Mouse (Mus musculus) liver, embryonic 14.5 days (tissue): ENCODE results near the gene Aspscr1. TPM values are rescaled to one million over a fixed set of nuclear protein-coding genes. Genes with fewer than 3 reads are reported as not detected.
A peak's percentile ranks its signal among the peaks of the same experiment; 100 is the strongest.

Experiments used
- ATAC-seq: fragments of 200-750 bp; cut with Nextera tagmentation; 2 replicates; pipeline ENCODE4 v1.8.0; 2017; ENCODE audit warnings: moderate number of reproducible peaks, mild to moderate bottlenecking, moderate library complexity; ENCODE audit not compliant: insufficient read depth
- DNase-seq, 3 experiments: peaks; one replicate each; pipeline ENCODE4 v3.0.0-alpha.2; 2012 to 2013; ENCODE audit warnings: low read depth in 3 of 3, low spot score in 3 of 3
- H3K27ac ChIP-seq: fragments of 300-500 bp; sonication (generic); 2 replicates; pipeline ENCODE4 v1.5.1; 2014; ENCODE audit warnings: moderate library complexity, mild to moderate bottlenecking, control low read depth, inconsistent platforms
- H3K27me3 ChIP-seq: fragments of 300-500 bp; sonication (generic); 2 replicates; pipeline ENCODE4 v1.6.1; 2014; ENCODE audit warnings: mild to moderate bottlenecking, low read length, moderate library complexity; ENCODE audit not compliant: control insufficient read depth, insufficient read depth
- H3K36me3 ChIP-seq: fragments of 300-500 bp; sonication (generic); replicated peaks from 2 replicates; pipeline ENCODE4 v1.6.1; 2014; ENCODE audit warnings: low read depth; ENCODE audit not compliant: control insufficient read depth, insufficient read depth
- H3K4me1 ChIP-seq, 2 experiments: fragments of 200-500 bp in 1 of 2; fragments of 300-500 bp in 1 of 2; sonication (generic) in 1 of 2; replicated peaks; 2 replicates each; pipeline ENCODE4 v1.6.1; 2012 to 2014; ENCODE audit warnings: antibody characterized with exemption in 1 of 2, inconsistent platforms in 1 of 2, low read length in 1 of 2; ENCODE audit not compliant: control insufficient read depth in 2 of 2, insufficient read depth in 2 of 2
- H3K4me2 ChIP-seq: fragments of 300-500 bp; sonication (generic); 2 replicates; pipeline ENCODE4 v1.6.1; 2014; ENCODE audit warnings: low read depth, mild to moderate bottlenecking, control low read depth, moderate library complexity
- H3K4me3 ChIP-seq, 2 experiments: fragments of 200-500 bp in 1 of 2; fragments of 300-500 bp in 1 of 2; sonication (generic) in 1 of 2; 2 replicates each; pipeline ENCODE4 v1.5.1; 2012 to 2014; ENCODE audit warnings: low read depth in 2 of 2, low read length in 2 of 2, mild to moderate bottlenecking in 2 of 2, control low read depth in 1 of 2, inconsistent platforms in 1 of 2, moderate library complexity in 1 of 2; ENCODE audit not compliant: insufficient read depth in 1 of 2
- H3K9ac ChIP-seq: fragments of 300-500 bp; sonication (generic); replicated peaks from 2 replicates; pipeline ENCODE4 v1.6.1; 2014; ENCODE audit warnings: mild to moderate bottlenecking, control low read depth, moderate library complexity
- H3K9me3 ChIP-seq: fragments of 300-500 bp; sonication (generic); 2 replicates; pipeline ENCODE4 v1.6.1; 2016; ENCODE audit warnings: low read length, mixed read lengths; ENCODE audit not compliant: control insufficient read depth
- CTCF ChIP-seq: IDR thresholded peaks from 2 replicates; pipeline ENCODE4 v1.5.1; 2016; ENCODE audit warnings: antibody characterized with exemption, low read depth, control low read depth
- EP300 ChIP-seq: IDR thresholded peaks from 2 replicates; pipeline ENCODE4 v1.6.1; 2016; ENCODE audit warnings: antibody characterized with exemption, low read depth
- WGBS: fragments of 180-500 bp; shearing (Covaris S2); extraction: QIAGEN DNeasy Blood & Tissue Kit; methylation state at CpG from one replicate; pipeline ENCODE4 v1.1.7; 2014; ENCODE audit not compliant: insufficient replicate concordance; 5-methylcytosine and 5-hydroxymethylcytosine counted together
- polyA plus RNA-seq, 2 experiments: library from polyadenylated mRNA; depleted of rRNA in 1 of 2; stranded (reverse) in 1 of 2; unstranded in 1 of 2; fragments of >200 nt; fragmentation: Nextera tagmentation in 1 of 2; extraction: Ambion mirVana in 1 of 2; gene quantifications; 2 replicates each; pipeline versions ENCODE4 v1.2.1 to v1.2.3; 2012 to 2014

Gene Aspscr1
- polyA plus RNA-seq, 2 experiments: 16.9 to 34.6 TPM

DNA sequence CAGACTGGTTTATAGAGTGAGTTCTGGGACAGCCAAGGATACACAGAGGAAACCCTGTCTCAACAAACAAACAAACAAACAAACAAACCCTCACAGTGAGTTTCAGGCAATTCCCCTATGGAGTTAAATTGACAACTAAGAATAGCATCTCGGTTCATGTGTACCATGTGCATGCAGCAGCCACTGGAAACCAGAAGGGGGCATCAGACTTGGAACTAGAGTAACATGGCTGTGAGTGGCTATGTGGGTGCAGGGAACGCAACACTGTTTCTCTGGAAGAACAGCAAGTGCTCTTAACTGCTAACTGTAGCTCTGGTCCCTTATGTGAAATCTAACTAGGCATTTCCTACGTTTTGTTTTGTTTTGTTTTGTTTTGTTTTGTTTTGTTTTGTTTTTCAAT lies 20.9 kb upstream of the Aspscr1 start:
- Histone ChIP-seq H3K9ac (no peak overlapping the region), H3K4me2 (no peak overlapping the region), H3K36me3 (no peaks in the 10 kb centered on the region), H3K9me3 (no peaks in the 10 kb centered on the region), H3K4me1 (no peaks in the 10 kb centered on the region; a peak in 1 of 4 replicates), H3K27me3 (peaks cover 6% of the 10 kb centered on the region; the same call in 1 of the 2 replicates), H3K4me3 (no peak overlapping the region), H3K27ac (no peak overlapping the region)
- TF ChIP-seq CTCF (peak; percentile 74), EP300 (no peak)
- no peak for DNase-seq
- ATAC-seq: no peak
- 56% methylated on average over 3 of the region's 3 CpGs for WGBS

DNA sequence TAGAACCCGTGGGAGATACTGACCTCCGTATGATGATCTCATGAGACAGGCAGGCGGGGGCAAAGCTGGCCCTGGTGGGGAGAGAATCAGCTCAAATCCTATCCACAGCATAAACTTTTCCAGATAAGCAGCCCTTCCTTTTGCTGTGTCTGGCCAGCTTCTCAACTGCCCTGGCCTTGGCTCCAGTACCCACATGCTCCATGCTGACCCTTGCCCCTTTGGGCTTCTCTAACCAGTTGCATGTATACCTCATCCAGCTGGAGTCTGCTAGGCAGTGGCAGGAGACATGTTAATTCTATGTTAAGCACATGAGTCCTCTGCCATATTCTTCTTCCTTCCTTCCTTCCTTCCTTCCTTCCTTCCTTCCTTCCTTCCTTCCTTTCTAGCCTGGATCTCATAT lies 18.0 kb upstream of the Aspscr1 start:
- H3K36me3 ChIP-seq: no peaks in the 10 kb centered on the region
- TF ChIP-seq CTCF: no peak
- no peak for TF ChIP-seq EP300
- peaks cover 26% of the 10 kb centered on the region for H3K27me3 ChIP-seq
- no peak overlapping the region for H3K27ac ChIP-seq
- H3K4me1 ChIP-seq: no peaks in the 10 kb centered on the region
- DNase-seq: no peak
- H3K4me2 ChIP-seq: no peak overlapping the region
- 49% methylated on average over 3 of the region's 3 CpGs for WGBS
- no peak for ATAC-seq
- no peak overlapping the region for H3K9ac ChIP-seq
- H3K4me3 ChIP-seq: no peak overlapping the region
- H3K9me3 ChIP-seq: no peaks in the 10 kb centered on the region

DNA sequence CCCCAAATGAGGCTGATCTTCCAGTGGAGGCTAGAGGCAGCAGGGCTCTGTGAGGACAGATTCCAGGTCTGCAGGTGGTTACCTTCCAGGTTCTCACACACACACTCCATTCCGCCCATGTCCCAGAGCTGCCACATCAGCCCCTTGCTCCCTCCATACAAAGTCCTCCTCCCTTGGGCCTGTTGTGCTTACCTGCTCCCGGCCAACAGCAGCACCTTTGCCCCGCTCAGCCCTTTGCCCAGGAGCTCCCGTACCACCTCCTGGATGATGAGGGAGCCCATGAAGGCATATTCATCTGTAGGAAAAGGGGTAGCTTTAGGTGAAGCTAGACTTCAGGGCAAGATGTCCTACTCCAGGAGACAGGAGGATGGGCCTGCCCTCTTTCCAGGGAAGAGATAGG lies 15.5 kb upstream of the Aspscr1 start:
- H3K27ac ChIP-seq: no peak overlapping the region
- no peak overlapping the region for H3K9ac ChIP-seq
- no peaks in the 10 kb centered on the region for H3K4me1 ChIP-seq
- H3K4me2 ChIP-seq: no peak overlapping the region
- H3K9me3 ChIP-seq: no peaks in the 10 kb centered on the region
- H3K4me3 ChIP-seq: no peak overlapping the region
- TF ChIP-seq EP300 (no peak), CTCF (no peak)
- 69% methylated on average over 4 of the region's 4 CpGs for WGBS
- ATAC-seq (no peak), DNase-seq (no peak)
- peaks cover 52% of the 10 kb centered on the region for H3K27me3 ChIP-seq
- H3K36me3 ChIP-seq: no peaks in the 10 kb centered on the region

DNA sequence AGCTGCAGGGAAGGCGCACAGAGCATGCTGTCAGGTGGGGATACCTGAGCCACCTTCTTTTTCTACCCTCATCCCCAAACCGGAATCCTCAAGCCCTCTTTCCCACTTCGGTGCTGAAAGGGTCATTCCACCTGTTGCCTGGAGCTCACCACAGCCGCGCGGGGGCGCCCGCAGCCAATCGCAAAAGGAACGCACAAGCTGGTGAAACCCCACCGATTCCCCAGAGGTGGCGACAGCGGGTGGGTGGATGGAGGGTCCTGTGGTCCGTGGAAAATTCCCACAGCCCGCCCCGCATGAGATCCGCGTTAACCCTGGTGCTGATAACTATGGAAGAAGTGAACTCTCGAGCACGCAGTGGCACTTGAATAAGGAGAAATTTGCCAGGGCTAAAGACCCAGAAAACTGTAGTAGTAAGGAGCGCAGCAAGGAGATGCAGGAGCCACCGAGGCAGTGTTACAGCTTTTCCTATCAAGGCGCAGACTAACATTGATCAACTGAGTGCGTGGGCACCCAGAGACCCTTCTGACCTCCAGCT lies 13.8 kb upstream of the Aspscr1 start:
- H3K9ac ChIP-seq: no peak overlapping the region

GRCm38 (mm10) chr11:120659509-120660300 lies 13.1 kb upstream of the Aspscr1 start:
- Histone ChIP-seq H3K27me3 (peaks cover 63% of the 10 kb centered on the region), H3K36me3 (no peaks in the 10 kb centered on the region), H3K4me2 (peak overlapping the region; percentile 44), H3K9ac (no peak overlapping the region), H3K27ac (no peak overlapping the region), H3K4me3 (peak overlapping the region in 1 of 2 experiments; percentile 30; a peak in 2 of 4 replicates), H3K9me3 (no peaks in the 10 kb centered on the region), H3K4me1 (no peaks in the 10 kb centered on the region)
- ATAC-seq (no peak), DNase-seq (no peak)
- WGBS: 5% methylated on average over 50 of the region's 50 CpGs
- TF ChIP-seq CTCF: no peak
- TF ChIP-seq EP300: no peak

More for the DNA sequence above, 13.8 kb upstream of the Aspscr1 start:
- 3% methylated on average over 24 of the region's 24 CpGs for WGBS
- Histone ChIP-seq H3K9me3 (no peaks in the 10 kb centered on the region), H3K4me2 (no peak overlapping the region), H3K27ac (no peak overlapping the region), H3K4me3 (no peak overlapping the region), H3K36me3 (no peaks in the 10 kb centered on the region), H3K4me1 (no peaks in the 10 kb centered on the region), H3K27me3 (peaks cover 63% of the 10 kb centered on the region)
- ATAC-seq (no peak), DNase-seq (peak in 2 of 3 experiments; percentile 26 to 30)
- peak; percentile 92 for TF ChIP-seq CTCF
- no peak for TF ChIP-seq EP300
